In genomic region chr16:3956369-3956768, GRCm38 (mm10) we compare ENCODE assay signal across 11 mouse cellular contexts. TPM values are rescaled to one million over a fixed set of nuclear protein-coding genes. Genes with fewer than 3 reads are reported as not detected.
DNase-seq lines count a peak whose midpoint lies in the region; ATAC-seq and TF ChIP-seq lines count a peak whose summit lies in the region.
"Had no signal": no experiment of that assay in that cellular context is flagged by ENCODE, and none has a peak within 500 bp of the region (broad histone marks: within the 10 kb centered on the region; RNA-seq: fewer than 3 reads in every experiment).

No protein-coding gene starts in this region.

- H3K9ac ChIP-seq in embryonic facial prominence, embryonic 14.5 days (ENCODE audit: low read depth, low read length): no peak overlapping the region
- H3K9ac ChIP-seq in liver, postnatal 0 days (replicated peaks): no peak overlapping the region
- H3K9ac ChIP-seq: embryonic facial prominence, embryonic 15.5 days; liver, embryonic 14.5 days had no signal

- no peak for ATAC-seq in embryonic facial prominence, embryonic 14.5 days (ENCODE audit: low read depth)
- ATAC-seq in granulocyte monocyte progenitor cell, adult 5-6 weeks (replicated peaks; ENCODE audit: poor library complexity, severe bottlenecking): no peak
- ATAC-seq in liver, postnatal 0 days: no peak

- no peak for TF ChIP-seq EP300 in liver, postnatal 0 days (IDR thresholded peaks at IDR 0.05; ENCODE audit: low read depth)

- H3K36me3 ChIP-seq in embryonic facial prominence, embryonic 14.5 days (ENCODE audit: control insufficient read depth, insufficient read depth, low read length): no peaks in the 10 kb centered on the region
- no peaks in the 10 kb centered on the region for H3K36me3 ChIP-seq in embryonic facial prominence, embryonic 10.5 days (replicated peaks)
- H3K36me3 ChIP-seq in liver, postnatal 0 days (replicated peaks; ENCODE audit: insufficient read depth, low read length): no peaks in the 10 kb centered on the region
- H3K36me3 ChIP-seq: embryonic facial prominence, embryonic 15.5 days had no signal

- no peak overlapping the region for H3K4me2 ChIP-seq in embryonic facial prominence, embryonic 14.5 days (ENCODE audit: low read depth, low read length)
- H3K4me2 ChIP-seq in liver, postnatal 0 days (ENCODE audit: low read depth, low read length): no peak overlapping the region
- H3K4me2 ChIP-seq: embryonic facial prominence, embryonic 15.5 days had no signal

- H3K9me3 ChIP-seq in embryonic facial prominence, embryonic 14.5 days (ENCODE audit: control insufficient read depth, low read length): no peaks in the 10 kb centered on the region
- H3K9me3 ChIP-seq in embryonic facial prominence, embryonic 10.5 days: no peaks in the 10 kb centered on the region
- H3K9me3 ChIP-seq in liver, postnatal 0 days (ENCODE audit: low read length): no peaks in the 10 kb centered on the region
- H3K9me3 ChIP-seq: embryonic facial prominence, embryonic 15.5 days had no signal

- no peaks in the 10 kb centered on the region for H3K4me1 ChIP-seq in embryonic facial prominence, embryonic 14.5 days (ENCODE audit: control insufficient read depth, insufficient read depth, low read length)
- peaks cover 4% of the 10 kb centered on the region; the same call in 1 of the 2 replicates for H3K4me1 ChIP-seq in embryonic facial prominence, embryonic 10.5 days
- no peaks in the 10 kb centered on the region for H3K4me1 ChIP-seq in liver, postnatal 0 days (ENCODE audit: insufficient read depth)
- H3K4me1 ChIP-seq: embryonic facial prominence, embryonic 15.5 days had no signal

- TF ChIP-seq CTCF in liver, postnatal 0 days (IDR thresholded peaks at IDR 0.05; ENCODE audit: low read depth): no peak

- no peak overlapping the region for H3K27ac ChIP-seq in embryonic facial prominence, embryonic 14.5 days (replicated peaks; ENCODE audit: low read depth, low read length)
- H3K27ac ChIP-seq in embryonic facial prominence, embryonic 10.5 days (replicated peaks): no peak overlapping the region
- no peak overlapping the region for H3K27ac ChIP-seq in liver, postnatal 0 days (ENCODE audit: low read depth)
- H3K27ac ChIP-seq: embryonic facial prominence, embryonic 15.5 days; liver, embryonic 14.5 days had no signal

- peak; percentile 7 for DNase-seq in embryonic facial prominence, embryonic 14.5 days (ENCODE audit: low spot score)
- DNase-seq in embryonic facial prominence, embryonic 10.5 days (ENCODE audit: low spot score): no peak
- peak; percentile 23 for DNase-seq in urinary bladder, postnatal 14 days (ENCODE audit: low spot score)
- DNase-seq in urinary bladder, postnatal 4 days (ENCODE audit: low spot score in 2 of 2): no peak
- peak; percentile 39 for DNase-seq in gastrocnemius, postnatal 10 days
- peak; percentile 18 for DNase-seq in yolk sac, embryonic 10.5 days (ENCODE audit: low spot score)
- no peak for DNase-seq in liver, postnatal 0 days
- DNase-seq: kidney, postnatal 25 days had no signal

- H3K4me3 ChIP-seq in embryonic facial prominence, embryonic 14.5 days (ENCODE audit: low read depth, low read length): no peak overlapping the region
- no peak overlapping the region for H3K4me3 ChIP-seq in embryonic facial prominence, embryonic 10.5 days
- no peak overlapping the region for H3K4me3 ChIP-seq in liver, postnatal 0 days (ENCODE audit: low read depth, low read length)
- H3K4me3 ChIP-seq: embryonic facial prominence, embryonic 15.5 days had no signal

- WGBS in embryonic facial prominence, embryonic 14.5 days: 80% methylated on average over 6 of the region's 6 CpGs
- 86% methylated on average over 6 of the region's 6 CpGs for WGBS in embryonic facial prominence, embryonic 10.5 days
- 73% methylated on average over 6 of the region's 6 CpGs for WGBS in liver, postnatal 0 days (ENCODE audit: insufficient replicate concordance)

- H3K27me3 ChIP-seq in embryonic facial prominence, embryonic 14.5 days (replicated peaks; ENCODE audit: control insufficient read depth, insufficient read depth, low read length): no peaks in the 10 kb centered on the region
- no peaks in the 10 kb centered on the region for H3K27me3 ChIP-seq in embryonic facial prominence, embryonic 10.5 days (replicated peaks; ENCODE audit: low read depth, poor library complexity, severe bottlenecking)
- H3K27me3 ChIP-seq in liver, postnatal 0 days (ENCODE audit: insufficient read depth, low read length): no peaks in the 10 kb centered on the region
- H3K27me3 ChIP-seq: embryonic facial prominence, embryonic 15.5 days had no signal

RNA-seq across cellular contexts. Expression of gene Nlrc3, which starts 20.1 kb away (rescaled TPM):
- polyA plus RNA-seq in embryonic facial prominence, embryonic 14.5 days (2014; fragmentation: Nextera tagmentation; extraction: Ambion mirVana): 0.67 and 1.1 TPM in 2 replicates
- polyA plus RNA-seq in embryonic facial prominence, embryonic 10.5 days (2016; fragmentation: Nextera tagmentation; extraction: Ambion mirVana): 0.97 and 1.0 TPM in 2 replicates
- 1 to 10 TPM; 4.3 to 5.1 TPM for total RNA-seq in gastrocnemius, postnatal 10 days (2021)
- 1.0 and 1.4 TPM in 2 replicates for total RNA-seq in granulocyte monocyte progenitor cell, adult 5-6 weeks (2014; fragmentation: Nextera tagmentation)
- 0.13 and 0.52 TPM in 2 replicates for total RNA-seq in granulocyte monocyte progenitor cell, adult 5-6 weeks (2017)
- 0.29 and 0.31 TPM in 2 replicates for polyA plus RNA-seq in liver, postnatal 0 days (2015; fragmentation: Nextera tagmentation; extraction: Ambion mirVana)

RNA-seq across cellular contexts. Expression of gene Slx4, which starts 47.2 kb away (rescaled TPM):
- polyA plus RNA-seq in embryonic facial prominence, embryonic 14.5 days (2014; fragmentation: Nextera tagmentation; extraction: Ambion mirVana): 23.0 and 23.1 TPM in 2 replicates
- polyA plus RNA-seq in embryonic facial prominence, embryonic 10.5 days (2016; fragmentation: Nextera tagmentation; extraction: Ambion mirVana): 26.4 and 28.0 TPM in 2 replicates
- total RNA-seq in gastrocnemius, postnatal 10 days (2021): 10 to 100 TPM; 10.2 to 15.7 TPM
- 29.0 and 43.4 TPM in 2 replicates for total RNA-seq in granulocyte monocyte progenitor cell, adult 5-6 weeks (2014; fragmentation: Nextera tagmentation)
- total RNA-seq in granulocyte monocyte progenitor cell, adult 5-6 weeks (2017): 22.3 TPM in 2 replicates
- 2.5 and 2.9 TPM in 2 replicates for polyA plus RNA-seq in liver, postnatal 0 days (2015; fragmentation: Nextera tagmentation; extraction: Ambion mirVana)

RNA-seq across cellular contexts. Expression of gene Cluap1, which starts 47.8 kb away (rescaled TPM):
- polyA plus RNA-seq in embryonic facial prominence, embryonic 14.5 days (2014; fragmentation: Nextera tagmentation; extraction: Ambion mirVana): 32.0 and 32.2 TPM in 2 replicates
- polyA plus RNA-seq in embryonic facial prominence, embryonic 10.5 days (2016; fragmentation: Nextera tagmentation; extraction: Ambion mirVana): 22.5 and 24.7 TPM in 2 replicates
- 1 to 10 TPM; 6.8 to 7.7 TPM for total RNA-seq in gastrocnemius, postnatal 10 days (2021)
- 23.1 and 23.8 TPM in 2 replicates for total RNA-seq in granulocyte monocyte progenitor cell, adult 5-6 weeks (2014; fragmentation: Nextera tagmentation)
- total RNA-seq in granulocyte monocyte progenitor cell, adult 5-6 weeks (2017): 41.5 and 45.6 TPM in 2 replicates
- 6.6 and 6.9 TPM in 2 replicates for polyA plus RNA-seq in liver, postnatal 0 days (2015; fragmentation: Nextera tagmentation; extraction: Ambion mirVana)

RNA-seq across cellular contexts. Expression of gene 1700037C18Rik, which starts 47.9 kb away (rescaled TPM):
- polyA plus RNA-seq in embryonic facial prominence, embryonic 14.5 days (2014; fragmentation: Nextera tagmentation; extraction: Ambion mirVana): 7.9 and 8.1 TPM in 2 replicates
- polyA plus RNA-seq in embryonic facial prominence, embryonic 10.5 days (2016; fragmentation: Nextera tagmentation; extraction: Ambion mirVana): 6.8 TPM in 2 replicates
- total RNA-seq in gastrocnemius, postnatal 10 days (2021): 1 to 10 TPM; 1.3 to 2.7 TPM
- total RNA-seq in granulocyte monocyte progenitor cell, adult 5-6 weeks (2014; fragmentation: Nextera tagmentation): 0.77 and 1.6 TPM in 2 replicates
- total RNA-seq in granulocyte monocyte progenitor cell, adult 5-6 weeks (2017): 0.69 and 6.2 TPM in 2 replicates
- 1.9 and 2.4 TPM in 2 replicates for polyA plus RNA-seq in liver, postnatal 0 days (2015; fragmentation: Nextera tagmentation; extraction: Ambion mirVana)

Comparison
In these comparisons a context has a peak if more than half of its experiments do, and no peak if none do; other contexts are left out.
1. DNase-seq: peak in embryonic facial prominence, embryonic 14.5 days (single experiment), urinary bladder, postnatal 14 days (single experiment), gastrocnemius, postnatal 10 days (single experiment) and yolk sac, embryonic 10.5 days (single experiment); none in embryonic facial prominence, embryonic 10.5 days (single experiment), urinary bladder, postnatal 4 days (0 of 2) and liver, postnatal 0 days (single experiment).